Mouse (Mus musculus) layer of hippocampus, postnatal 14 days (tissue): ENCODE results near the gene Gpr12. TPM values are rescaled to one million over a fixed set of nuclear protein-coding genes. Genes with fewer than 3 reads are reported as not detected.
"Not testable (repeated sequence)": the region's sequence is repeated elsewhere in the genome, so short reads cannot be mapped to it uniquely, and the experiment has no call there.

Experiments used
- DNase-seq, 2 experiments: peaks; one replicate each; pipeline ENCODE4 v3.0.0; 2021 to 2022; ENCODE audit warnings: low spot score in 2 of 2, mixed read lengths in 1 of 2
- total RNA-seq, 2 experiments: library from RNA; stranded (reverse); gene quantifications; 2 replicates each; pipeline ENCODE4 v1.2.3; 2021

Gene Gpr12
- total RNA-seq, 2 experiments from 2014 or later: 37.2 to 47.1 TPM

DNA sequence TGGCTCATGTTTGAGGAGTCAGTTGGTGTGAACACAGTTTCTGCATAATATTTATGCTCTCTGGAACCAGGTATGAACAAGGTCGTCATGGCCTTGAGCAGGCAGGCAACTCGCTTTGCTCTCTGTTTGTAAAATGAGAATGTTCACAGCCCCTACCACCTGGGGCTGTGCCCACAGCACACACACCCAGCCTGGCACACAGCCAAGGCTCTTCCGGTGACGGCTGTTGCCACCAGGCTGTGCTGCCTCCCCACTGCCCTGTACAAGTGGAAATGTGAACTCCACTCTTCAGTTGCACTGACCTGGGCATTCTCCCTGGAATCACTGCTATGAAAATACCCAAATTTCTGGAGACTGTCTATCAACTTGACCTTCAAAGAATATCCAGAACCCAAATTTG is 5.9 kb upstream of the Gpr12 start:
- no peak for DNase-seq

DNA sequence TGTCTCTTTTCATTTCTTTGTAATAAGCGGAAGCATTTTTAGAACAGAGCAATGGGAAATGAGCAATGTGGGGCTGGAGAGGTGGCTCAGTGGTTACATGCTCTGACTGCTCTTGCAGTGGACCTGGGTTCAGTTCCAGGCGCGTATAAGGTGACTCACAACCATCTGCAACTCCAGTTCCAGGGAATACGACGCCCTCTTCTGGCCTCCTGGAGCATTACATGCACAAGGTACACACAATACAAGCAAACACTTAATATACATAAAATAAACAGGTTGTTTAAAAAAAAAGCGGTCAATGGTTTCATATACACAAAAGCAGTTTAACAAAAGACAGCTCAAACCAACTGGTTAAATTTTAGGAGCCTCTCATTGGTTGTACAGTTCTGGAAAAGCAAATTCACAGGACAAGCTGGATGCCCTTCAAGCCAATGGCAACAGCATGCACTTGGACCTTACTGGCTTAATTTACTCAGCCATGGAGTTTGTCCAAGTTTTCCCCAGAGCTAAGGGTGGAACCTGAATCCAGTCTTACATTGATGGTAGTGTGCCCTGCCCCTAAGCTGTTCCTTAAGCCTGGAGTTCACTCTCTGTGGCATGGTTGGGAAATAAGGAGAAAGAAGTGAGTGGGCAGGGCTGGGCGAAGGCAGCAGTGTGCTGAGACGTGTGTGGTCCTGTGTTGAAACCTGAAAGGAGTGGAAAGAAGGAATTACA is 1.5 kb upstream of the Gpr12 start:
- no peak for DNase-seq

DNA sequence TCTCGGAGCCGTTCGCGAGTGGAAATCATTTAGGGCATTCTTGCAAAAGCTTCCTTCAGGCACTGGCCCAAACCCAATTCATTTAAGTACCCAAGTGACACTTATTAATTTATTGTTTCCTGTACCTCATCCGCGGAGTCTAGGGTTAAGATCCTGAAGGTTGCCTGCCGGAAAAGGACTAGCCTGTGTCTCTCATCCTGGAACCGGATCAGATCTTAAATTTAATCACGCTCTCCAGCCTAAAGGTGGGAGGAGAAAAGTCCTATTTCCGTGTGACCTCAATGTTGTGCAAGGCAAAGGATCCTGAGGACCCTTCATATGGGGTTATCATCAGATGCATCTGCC is 240 bp upstream of the Gpr12 start:
- DNase-seq: no peak

DNA sequence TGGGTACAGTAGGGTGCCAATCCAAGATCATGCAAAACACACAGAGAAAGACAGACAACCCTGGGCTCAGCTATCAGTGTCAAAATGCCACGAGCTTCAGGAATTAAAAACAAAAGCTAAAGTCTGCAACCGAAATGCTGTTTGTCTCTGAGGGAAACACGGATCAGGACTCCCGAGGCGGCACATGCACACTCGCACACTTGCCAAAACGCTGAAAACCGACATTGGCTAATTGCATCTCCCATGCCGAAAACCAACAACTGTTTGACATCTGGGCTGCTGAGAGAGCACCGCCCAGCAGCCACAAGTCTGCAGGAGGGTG is 922 bp downstream of the Gpr12 start:
- DNase-seq: no peak

DNA sequence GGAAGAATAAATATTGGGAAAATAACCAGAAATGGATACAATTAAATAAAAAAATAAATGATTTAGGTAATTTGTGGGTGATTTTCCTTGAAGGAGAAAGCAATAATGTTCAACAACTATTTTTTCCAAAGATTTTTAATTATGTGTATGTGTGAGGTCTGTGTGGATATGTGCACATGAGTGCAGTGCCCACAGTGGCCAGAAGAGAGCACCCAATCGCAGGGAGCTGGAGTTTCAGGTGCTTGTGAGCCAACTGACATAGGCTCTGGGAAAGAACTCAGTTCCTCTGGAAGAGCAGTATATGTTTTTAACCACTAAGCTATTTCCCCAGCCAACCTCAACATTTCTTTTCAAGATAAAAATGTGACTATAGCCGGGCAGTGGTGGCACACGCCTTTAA is 8.4 kb downstream of the Gpr12 start:
- no peak for DNase-seq

DNA sequence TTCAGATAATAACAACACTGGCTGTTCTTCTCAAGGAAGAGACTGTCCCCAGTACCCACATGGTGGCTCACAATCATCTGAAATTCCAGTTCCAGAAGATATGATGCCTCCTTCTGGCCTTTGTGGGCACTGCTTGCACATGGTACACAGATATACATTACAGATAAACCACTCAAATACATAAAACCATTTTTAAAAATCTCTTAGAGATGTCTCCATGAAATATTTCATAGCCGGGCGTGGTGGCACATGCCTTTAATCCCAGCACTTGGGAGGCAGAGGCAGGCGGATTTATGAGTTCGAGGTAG is 12.3 kb downstream of the Gpr12 start:
- DNase-seq: not testable (repeated sequence)

DNA sequence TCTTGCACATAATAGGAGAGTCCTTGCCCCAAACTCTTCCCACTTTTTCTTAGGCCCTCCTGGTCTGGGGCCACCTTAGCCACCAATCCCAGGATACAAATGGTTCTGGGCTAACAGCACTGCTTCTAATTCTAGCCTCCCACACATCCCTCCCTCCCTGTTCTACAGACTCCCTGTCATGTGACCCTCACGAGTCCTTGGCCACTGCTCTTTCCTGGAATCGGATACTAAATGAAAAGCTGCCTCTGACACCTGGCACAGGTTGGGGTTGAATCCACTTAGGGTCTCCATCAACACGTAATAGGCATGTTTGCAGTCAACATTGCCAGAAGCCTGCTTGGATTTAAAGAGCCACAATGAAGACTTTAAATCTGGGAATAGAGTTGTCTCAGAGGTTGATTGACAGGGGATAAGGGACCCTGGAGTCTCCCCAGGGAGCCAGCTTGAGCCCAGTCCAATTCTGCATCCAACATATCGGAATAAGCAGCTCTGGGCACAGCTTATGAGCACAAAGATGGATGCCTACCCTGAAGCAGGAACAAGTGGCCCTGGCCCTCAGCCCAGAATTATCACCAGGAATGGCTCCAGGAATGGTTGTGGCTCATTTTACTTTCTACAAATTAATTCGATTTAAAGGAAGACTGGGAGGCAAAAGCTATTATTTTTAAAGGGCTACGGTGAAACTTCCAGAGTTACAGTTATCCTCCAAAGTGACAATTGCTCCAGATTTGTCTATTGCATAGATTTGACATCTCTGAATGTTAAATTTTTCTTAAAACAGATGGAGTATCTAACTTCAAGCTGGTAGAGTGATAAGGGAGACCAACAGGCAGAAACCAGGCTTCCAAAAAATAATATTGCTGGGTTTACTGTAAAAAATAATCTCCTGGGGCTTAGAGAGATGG is 13.0 kb downstream of the Gpr12 start:
- peak; percentile 74 to 88 for DNase-seq

DNA sequence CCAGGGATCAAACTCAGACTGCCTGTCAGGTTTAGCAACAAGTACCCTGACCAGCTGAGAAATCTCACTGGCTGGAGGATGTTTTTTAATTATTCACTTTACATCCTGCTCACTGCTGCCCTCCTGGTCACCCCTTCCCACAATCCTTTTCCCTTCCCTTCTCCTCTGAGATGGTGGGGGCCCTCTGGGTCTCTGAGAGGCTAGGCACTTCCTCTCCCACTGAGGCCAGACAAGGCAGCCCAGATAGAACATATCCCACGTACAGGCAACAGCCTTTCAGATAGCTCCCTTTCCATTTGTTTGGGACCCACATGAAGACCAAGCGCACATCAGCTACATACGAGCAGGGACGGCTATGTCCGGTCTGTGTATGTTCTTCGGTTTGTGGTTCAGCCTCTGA is 14.9 kb downstream of the Gpr12 start:
- DNase-seq: not testable (repeated sequence)

DNA sequence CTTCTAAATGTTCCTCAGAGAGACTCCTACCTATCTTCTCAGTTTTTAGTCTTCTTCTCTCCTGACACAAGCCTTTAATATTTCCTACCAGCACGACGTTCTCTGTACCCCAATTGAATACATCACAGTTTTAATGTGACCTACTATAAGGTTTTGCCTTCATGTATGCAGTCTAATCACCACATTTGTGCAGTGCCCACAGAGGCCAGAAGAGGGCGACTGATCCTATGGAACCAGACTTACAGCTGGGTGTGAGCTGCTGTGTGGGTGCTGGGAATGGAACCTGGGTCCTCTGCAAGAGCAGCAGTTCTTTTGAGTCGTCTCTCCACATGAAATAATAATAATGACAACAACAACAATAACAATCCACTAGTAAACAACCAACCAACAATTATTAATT is 18.0 kb downstream of the Gpr12 start:
- DNase-seq: no peak

DNA sequence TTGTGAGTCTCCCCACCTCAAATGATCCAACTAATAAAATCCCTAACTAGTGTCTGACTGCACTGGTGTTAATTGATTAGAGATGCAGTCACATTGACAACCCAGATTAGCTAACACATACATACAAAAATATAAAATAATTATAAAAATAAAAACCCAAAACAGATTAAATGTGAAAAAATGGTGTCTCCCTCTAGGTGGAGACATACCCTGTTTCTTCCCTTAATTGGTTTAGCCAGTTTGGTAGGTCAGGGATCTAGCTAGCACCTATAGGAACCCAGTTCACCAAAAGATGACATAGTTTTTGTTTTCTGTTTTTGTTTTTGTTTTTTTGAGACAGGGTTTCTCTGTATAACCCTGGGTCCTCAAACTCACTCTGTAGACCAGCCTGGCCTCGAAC is 20.8 kb downstream of the Gpr12 start:
- DNase-seq: no peak

DNA sequence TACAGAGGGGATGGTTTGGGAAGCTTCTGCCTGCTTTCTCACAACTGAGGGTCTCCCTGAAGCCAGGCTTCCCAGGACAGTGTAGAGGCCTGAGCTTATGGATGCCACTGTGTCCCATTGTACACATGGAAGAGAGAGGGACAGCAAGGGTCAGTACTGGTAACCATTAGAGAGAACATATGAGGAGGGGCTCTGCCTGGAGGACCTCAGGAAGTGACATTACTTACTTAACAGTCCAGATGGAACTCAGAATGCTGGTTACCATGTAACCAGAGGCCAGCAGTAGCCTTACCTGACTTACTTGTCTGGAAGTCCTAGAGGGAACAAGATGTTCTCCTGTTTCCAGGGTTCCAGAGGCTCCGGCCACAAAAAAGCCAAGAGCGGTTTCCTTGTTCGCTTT is 29.2 kb downstream of the Gpr12 start, which contains the start of gene Gm3415:
Gene Gm3415 (plus strand): TSS at position 301 of the 400 bp plus-strand sequence.
- not testable (repeated sequence) for DNase-seq

DNA sequence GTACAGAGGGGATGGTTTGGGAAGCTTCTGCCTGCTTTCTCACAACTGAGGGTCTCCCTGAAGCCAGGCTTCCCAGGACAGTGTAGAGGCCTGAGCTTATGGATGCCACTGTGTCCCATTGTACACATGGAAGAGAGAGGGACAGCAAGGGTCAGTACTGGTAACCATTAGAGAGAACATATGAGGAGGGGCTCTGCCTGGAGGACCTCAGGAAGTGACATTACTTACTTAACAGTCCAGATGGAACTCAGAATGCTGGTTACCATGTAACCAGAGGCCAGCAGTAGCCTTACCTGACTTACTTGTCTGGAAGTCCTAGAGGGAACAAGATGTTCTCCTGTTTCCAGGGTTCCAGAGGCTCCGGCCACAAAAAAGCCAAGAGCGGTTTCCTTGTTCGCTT is 47.7 kb downstream of the Gpr12 start, which contains the start of gene Gm3409:
Gene Gm3409 (plus strand): TSS at position 301 of the 400 bp plus-strand sequence.
- DNase-seq: not testable (repeated sequence)

Other genes with a start within 250 kb of the Gpr12 start
- gene Wasf3, start 200.3 kb downstream of the Gpr12 start, total RNA-seq: 10 to 100 TPM; 92.7 to 98.3 TPM
- gene Gm6408, start 103.3 kb downstream of the Gpr12 start, total RNA-seq: not detected
- gene Gm6370, start 93.9 kb downstream of the Gpr12 start, total RNA-seq: not detected
- gene 4930449I24Rik, start 82.8 kb downstream of the Gpr12 start, total RNA-seq: not detected
- gene Gm3402, start 71.1 kb downstream of the Gpr12 start, total RNA-seq: not detected
- gene Gm3404, start 59.4 kb downstream of the Gpr12 start, total RNA-seq: not detected
- gene Gm3409, start 47.6 kb downstream of the Gpr12 start, total RNA-seq: not detected
- not detected for gene Gm3415, start 29.1 kb downstream of the Gpr12 start, total RNA-seq
- gene Usp12, start 209.8 kb upstream of the Gpr12 start, total RNA-seq: 10 to 100 TPM; 59.6 to 60.6 TPM
- 100 to 1,000 TPM; 204 to 212 TPM for gene Rpl21, start 247.7 kb upstream of the Gpr12 start, total RNA-seq